Mouse (Mus musculus) adrenal gland, adult 18-20 months (tissue): ENCODE results near the gene Dnajc9. TPM values are rescaled to one million over a fixed set of nuclear protein-coding genes. Genes with fewer than 3 reads are reported as not detected.

Experiments used
- DNase-seq, 2 experiments: peaks; one replicate each; pipeline ENCODE4 v3.0.0; 2021 to 2022; ENCODE audit warnings: low spot score in 2 of 2
- total RNA-seq, 2 experiments: library from RNA; stranded (reverse); gene quantifications; 1 replicate in 1 of 2; 2 replicates in 1 of 2; pipeline ENCODE4 v1.2.3; 2021

Gene Dnajc9
- total RNA-seq, 2 experiments from 2014 or later = 28.3 to 33.5 TPM

DNA sequence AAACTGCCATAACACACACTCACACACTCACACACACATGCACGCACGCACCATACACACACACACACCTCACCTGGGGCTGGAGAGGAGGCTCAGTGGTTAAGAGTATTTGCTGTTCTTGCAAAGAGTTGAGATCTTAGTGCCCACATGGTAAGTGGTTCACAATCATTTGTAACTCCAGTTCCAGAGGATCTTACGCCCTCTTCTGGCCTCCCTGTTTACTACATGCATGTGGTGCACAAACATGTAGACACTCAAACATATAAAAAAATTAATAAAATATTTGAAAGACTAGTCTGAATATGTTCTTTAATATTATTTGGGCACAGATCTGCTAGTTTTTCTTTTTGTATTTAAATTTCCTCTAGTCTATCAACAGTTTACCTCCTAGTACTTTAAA lies 20.4 kb downstream of the Dnajc9 start:
- no peak for DNase-seq

DNA sequence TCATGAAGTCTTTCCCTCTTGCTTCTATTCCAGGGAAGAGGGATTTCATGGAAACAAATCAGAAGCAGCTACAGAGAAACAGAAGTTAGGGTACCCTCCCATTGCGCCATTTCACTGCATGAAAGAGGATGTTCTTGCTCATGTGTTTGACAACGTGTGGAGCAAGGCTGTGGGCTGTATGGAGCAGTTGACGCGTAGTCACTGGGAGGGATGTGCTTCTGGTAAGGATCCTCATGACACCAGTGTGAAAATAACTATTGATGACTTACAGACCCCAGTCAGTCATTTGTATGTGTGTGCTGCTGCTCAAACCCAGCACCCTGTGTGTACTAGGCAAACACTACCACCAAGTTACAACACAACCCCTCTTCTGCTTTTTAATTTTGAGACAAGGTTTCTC lies 25.5 kb downstream of the Dnajc9 start:
- DNase-seq = no peak

DNA sequence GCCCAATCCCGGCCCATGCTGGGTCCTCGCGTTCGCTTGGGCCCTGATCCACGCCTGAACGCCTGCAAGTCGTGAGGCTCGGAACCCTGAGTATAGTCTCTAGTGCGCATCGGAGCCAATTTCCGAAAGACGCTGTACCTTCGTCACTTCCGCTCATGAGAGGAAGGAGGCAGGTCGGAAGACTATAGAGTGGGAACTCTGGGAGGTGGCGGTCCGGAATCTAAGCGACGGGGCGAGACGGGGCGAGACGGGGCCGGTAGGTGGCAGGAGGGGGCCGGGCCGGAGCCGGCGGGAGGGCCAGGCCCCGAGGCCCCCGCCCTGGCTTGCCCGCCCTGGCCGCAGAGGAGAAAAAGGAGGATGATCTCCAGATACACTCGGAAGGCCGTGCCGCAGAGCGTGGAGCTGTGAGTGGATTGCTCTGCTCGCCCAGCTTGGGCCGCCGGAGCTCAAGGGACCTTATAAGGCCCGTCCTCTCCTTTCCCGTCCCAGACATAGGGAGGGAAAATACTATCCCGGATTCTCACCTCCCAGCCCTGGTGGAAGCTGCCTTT lies 40.6 kb downstream of the Dnajc9 start, which contains the start of the genes Ecd and Fam149b:
Ecd (minus strand) TSS at position 131 of the 551 bp plus-strand sequence.
Fam149b (plus strand) TSS at position 172 of the 551 bp plus-strand sequence.
- DNase-seq = peak; percentile 85 to 87

DNA sequence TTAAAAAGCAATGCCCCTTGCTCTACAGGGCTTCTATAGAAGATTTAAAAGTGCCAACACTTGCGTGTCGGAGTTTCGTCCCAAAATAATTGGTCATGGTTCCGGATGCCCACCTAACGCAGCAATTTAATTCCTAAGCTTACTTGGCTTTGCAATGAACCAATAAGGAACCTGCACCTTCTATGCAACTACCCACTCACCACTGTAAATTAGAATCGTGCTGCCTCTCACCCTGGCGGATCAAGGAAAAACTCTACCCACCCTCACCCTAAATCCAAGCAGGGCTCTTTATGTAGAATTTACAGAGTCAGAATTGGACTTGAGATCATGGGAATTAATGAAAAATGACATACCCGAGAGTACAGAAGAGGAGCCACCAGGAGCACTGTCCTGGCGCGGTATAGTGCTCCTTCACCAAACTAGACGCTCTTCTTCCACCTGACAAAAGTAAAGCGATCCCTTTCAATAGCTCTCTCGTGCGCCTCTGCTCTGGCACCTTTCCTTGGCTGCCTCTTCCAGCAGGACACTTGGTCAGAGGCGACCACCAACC lies 41.2 kb downstream of the Dnajc9 start:
- DNase-seq = no peak

DNA sequence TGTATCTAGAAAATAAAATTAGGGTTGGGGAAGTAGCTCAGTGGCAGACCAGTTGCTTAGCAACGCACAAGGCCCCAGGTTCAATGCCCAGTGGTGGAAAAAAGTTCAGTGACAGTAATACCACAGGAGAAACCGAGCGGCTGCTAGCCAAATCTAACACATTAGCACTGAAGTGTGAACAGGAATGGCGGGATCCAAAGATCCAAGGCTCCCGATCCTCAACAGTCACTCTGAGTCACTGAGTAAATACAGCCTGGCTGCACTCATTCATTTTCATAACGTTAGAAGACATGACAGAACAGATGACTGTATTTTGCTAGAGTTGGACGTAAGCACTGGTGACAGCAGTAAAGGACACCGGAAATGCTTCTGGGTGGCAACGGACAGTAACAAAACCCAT lies 42.8 kb downstream of the Dnajc9 start:
- DNase-seq = no peak

DNA sequence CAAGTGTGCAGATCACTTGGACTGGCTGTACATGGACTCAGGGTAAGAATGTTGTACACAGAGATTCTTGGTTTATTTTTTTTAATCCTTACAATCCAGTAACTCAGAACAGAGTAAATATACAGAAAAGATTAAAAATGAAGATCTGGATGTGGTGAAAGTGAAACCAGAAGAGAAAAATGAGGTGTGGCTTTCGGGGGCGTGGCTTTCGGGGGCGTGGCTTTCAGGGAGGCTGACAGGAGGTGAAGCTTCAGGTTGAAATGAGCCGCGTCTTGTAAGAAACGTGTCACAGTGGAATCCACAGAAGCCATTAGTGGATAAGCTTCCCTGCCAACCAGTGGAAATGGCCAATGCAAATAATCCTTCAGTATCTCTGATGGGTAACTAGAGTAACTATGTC lies 47.8 kb downstream of the Dnajc9 start:
- DNase-seq = no peak

DNA sequence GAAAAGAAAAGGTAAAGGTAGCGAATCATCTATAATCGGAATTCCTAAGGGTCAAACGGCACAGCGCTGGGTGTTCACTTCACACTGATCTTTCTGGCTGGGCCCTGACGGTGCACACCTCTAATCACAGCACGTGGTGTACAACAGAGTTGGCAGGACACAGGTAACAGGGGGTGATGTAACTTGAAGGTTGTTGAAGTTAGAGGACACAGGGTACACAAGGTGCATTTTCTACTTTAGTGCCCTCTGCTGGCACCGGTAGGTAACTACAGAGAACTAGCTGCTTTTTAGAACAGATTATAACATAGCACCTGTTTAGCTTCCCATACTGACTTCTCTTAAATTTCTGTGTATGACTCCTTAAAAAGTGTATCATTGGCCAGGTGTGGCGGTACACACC lies 48.6 kb downstream of the Dnajc9 start:
- peak in 1 of 2 experiments; percentile 19 for DNase-seq

DNA sequence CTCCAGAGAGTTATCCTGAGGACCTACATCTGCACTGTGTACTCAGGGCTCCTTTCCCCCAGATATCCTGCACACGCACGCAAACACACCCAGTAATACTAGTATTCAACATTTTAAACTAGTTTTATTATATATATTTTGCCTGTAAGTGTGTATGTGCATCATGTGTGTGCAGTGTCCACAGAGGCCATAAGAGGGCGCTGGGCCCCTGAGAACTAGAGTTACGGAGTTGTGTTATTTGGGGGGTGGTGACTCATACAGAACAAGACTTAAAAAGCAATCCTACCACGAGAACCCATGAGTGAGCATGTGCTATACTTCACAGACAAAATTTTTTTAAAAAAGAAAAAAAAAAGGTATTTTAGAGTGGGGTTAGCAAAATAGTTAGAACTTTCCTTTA lies 49.3 kb downstream of the Dnajc9 start:
- no peak for DNase-seq

Other genes starting within 250 kb of the Dnajc9 start
- gene Kcnk5, start 207.1 kb downstream of the Dnajc9 start, total RNA-seq = 10 to 100 TPM in 1 of 2 experiments, 1 to 10 TPM in 1; 4.3 to 10.7 TPM
- not detected for gene Kcnk16, start 119.7 kb downstream of the Dnajc9 start, total RNA-seq
- gene Nudt13, start 94.2 kb downstream of the Dnajc9 start, total RNA-seq = 10 to 100 TPM; 43.3 to 70.4 TPM
- 10 to 100 TPM; 32.9 to 42.8 TPM for gene Ecd, start 40.8 kb downstream of the Dnajc9 start, total RNA-seq
- 10 to 100 TPM; 37.1 to 43.7 TPM for gene Fam149b, start 40.7 kb downstream of the Dnajc9 start, total RNA-seq
- gene Mrps16, start 4.7 kb upstream of the Dnajc9 start, total RNA-seq = 10 to 100 TPM; 61.3 to 67.1 TPM
- 1 to 10 TPM in 1 of 2 experiments, under 1 TPM in 1; 0.96 to 1.1 TPM for gene Cfap70, start 63.3 kb upstream of the Dnajc9 start, total RNA-seq
- gene Anxa7, start 91.2 kb upstream of the Dnajc9 start, total RNA-seq = 100 to 1,000 TPM; 101 to 116 TPM
- under 1 TPM; 0.60 to 0.70 TPM for gene Mss51, start 108.0 kb upstream of the Dnajc9 start, total RNA-seq
- 10 to 100 TPM; 60.5 to 61.1 TPM for gene Ppp3cb, start 157.7 kb upstream of the Dnajc9 start, total RNA-seq